Mouse (Mus musculus): Measurements from ENCODE around the gene Slc25a21. TPM values are rescaled to one million over a fixed set of nuclear protein-coding genes. Genes with fewer than 3 reads are reported as not detected.

Slc25a21 gene
- polyA plus RNA-seq, 1 experiment from 2014 or later: 12.6 TPM

DNA sequence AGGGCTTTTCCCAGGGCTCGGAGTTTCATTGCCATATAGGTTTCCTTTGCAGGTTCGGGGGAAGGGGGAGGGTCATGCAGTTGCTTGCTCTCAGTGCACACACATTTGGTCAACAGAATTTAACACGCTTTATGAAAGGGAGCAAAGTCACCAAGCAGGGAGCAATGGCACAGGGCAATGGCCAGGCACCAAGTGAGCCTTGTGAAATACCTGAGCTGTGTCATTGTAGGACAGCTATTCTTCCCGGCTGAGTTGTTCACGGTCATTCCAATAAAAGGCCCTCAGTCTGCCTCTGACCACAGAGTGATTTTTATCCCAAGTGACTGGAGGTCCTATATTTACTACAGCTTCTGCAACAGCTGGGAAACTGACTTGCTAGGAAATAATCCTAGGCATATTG is 427.9 kb downstream of the Slc25a21 start:
- no peaks in the 10 kb centered on the region for H3K27me3 ChIP-seq (ENCODE audit: insufficient read depth, low read length)
- ATAC-seq (no peak), DNase-seq (no peak)
- H3K9ac ChIP-seq (replicated peaks): no peak overlapping the region
- no peak overlapping the region for H3K4me3 ChIP-seq (ENCODE audit: low read depth, low read length)
- no peak overlapping the region for H3K4me2 ChIP-seq (ENCODE audit: low read depth, low read length)
- no peak for TF ChIP-seq EP300 (IDR thresholded peaks at IDR 0.05; ENCODE audit: low read depth)
- H3K9me3 ChIP-seq (ENCODE audit: low read length): no peaks in the 10 kb centered on the region
- H3K36me3 ChIP-seq (replicated peaks; ENCODE audit: insufficient read depth, low read length): no peaks in the 10 kb centered on the region
- H3K4me1 ChIP-seq (ENCODE audit: insufficient read depth): no peaks in the 10 kb centered on the region
- H3K27ac ChIP-seq (ENCODE audit: low read depth): no peak overlapping the region
- WGBS (ENCODE audit: insufficient replicate concordance): 84% methylated on average over 5 of the region's 5 CpGs

DNA sequence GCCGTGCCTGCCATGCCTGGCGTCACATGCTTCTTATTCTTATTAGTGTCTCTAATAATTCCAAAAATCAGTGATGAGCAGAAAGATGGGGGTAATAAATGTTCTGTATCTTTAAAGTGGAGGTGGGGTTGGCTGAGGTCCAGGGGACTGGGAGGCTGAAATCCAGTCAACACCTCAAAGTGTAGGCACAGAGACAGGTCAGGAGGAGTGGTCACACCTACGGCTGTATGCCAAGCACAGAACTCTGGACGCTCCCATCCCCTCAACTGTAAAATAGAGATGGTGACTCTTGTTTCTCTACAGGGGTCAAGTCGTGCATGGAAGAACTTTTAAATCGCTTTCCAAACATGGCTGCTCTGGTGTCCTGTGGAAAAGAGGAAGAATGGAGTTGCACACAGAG is 429.8 kb downstream of the Slc25a21 start:
- no peak overlapping the region for H3K27ac ChIP-seq (ENCODE audit: low read depth)
- H3K27me3 ChIP-seq (ENCODE audit: insufficient read depth, low read length): no peaks in the 10 kb centered on the region
- H3K36me3 ChIP-seq (replicated peaks; ENCODE audit: insufficient read depth, low read length): no peaks in the 10 kb centered on the region
- ATAC-seq (no peak), DNase-seq (no peak)
- 79% methylated on average over 6 of the region's 6 CpGs for WGBS (ENCODE audit: insufficient replicate concordance)
- no peak overlapping the region for H3K9ac ChIP-seq (replicated peaks)
- H3K9me3 ChIP-seq (ENCODE audit: low read length): no peaks in the 10 kb centered on the region
- TF ChIP-seq CTCF (IDR thresholded peaks at IDR 0.05; ENCODE audit: low read depth): no peak
- TF ChIP-seq EP300 (IDR thresholded peaks at IDR 0.05; ENCODE audit: low read depth): no peak
- no peak overlapping the region for H3K4me3 ChIP-seq (ENCODE audit: low read depth, low read length)
- H3K4me1 ChIP-seq (ENCODE audit: insufficient read depth): no peaks in the 10 kb centered on the region
- H3K4me2 ChIP-seq (ENCODE audit: low read depth, low read length): no peak overlapping the region

DNA sequence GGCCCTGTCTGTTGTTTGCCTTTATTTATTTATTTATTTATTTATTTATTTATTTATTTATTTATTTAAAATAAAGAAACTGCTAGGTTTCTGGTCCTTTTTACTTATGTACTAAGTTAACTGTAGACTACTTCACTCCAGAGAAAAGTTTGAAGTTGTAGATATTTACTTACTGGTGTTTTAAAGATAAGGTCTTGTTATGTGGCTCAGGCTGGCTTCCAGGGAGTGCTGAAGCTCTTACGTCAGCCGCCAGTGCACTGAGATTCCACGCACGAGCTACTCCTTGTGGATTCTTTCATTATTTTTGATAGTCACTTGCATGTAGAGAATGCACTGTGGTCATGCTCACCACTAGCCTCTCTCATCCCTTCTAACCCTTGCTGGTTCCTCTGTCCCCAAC is 460.2 kb downstream of the Slc25a21 start:
- no peak for ATAC-seq
- TF ChIP-seq CTCF (IDR thresholded peaks at IDR 0.05; ENCODE audit: low read depth): no peak
- no peak for TF ChIP-seq EP300 (IDR thresholded peaks at IDR 0.05; ENCODE audit: low read depth)
- H3K27me3 ChIP-seq (ENCODE audit: insufficient read depth, low read length): no peaks in the 10 kb centered on the region

DNA sequence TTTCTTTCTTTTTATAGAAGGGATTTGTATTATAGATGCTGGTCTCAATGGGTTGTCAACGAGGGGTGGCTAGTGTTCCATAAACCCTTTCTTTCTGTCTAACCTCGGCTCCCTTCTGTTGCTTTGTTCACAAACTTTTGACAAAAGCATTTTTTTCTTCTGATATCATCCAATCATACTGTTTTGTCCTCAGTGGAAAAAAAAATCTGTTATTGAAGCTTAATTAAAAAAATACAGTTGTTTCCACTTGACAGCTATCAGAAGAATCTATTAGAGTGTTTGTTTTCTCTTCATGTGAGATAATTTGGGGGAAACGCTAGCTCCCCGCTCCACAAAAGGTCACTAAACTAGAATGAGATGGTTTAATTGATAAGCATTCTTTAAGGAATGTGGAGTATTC is 469.6 kb downstream of the Slc25a21 start:
- Histone ChIP-seq H3K36me3 (replicated peaks; ENCODE audit: insufficient read depth, low read length) (no peaks in the 10 kb centered on the region), H3K27me3 (ENCODE audit: insufficient read depth, low read length) (no peaks in the 10 kb centered on the region), H3K9ac (replicated peaks) (no peak overlapping the region), H3K4me2 (ENCODE audit: low read depth, low read length) (no peak overlapping the region), H3K9me3 (ENCODE audit: low read length) (no peaks in the 10 kb centered on the region), H3K4me3 (ENCODE audit: low read depth, low read length) (no peak overlapping the region), H3K27ac (ENCODE audit: low read depth) (no peak overlapping the region), H3K4me1 (ENCODE audit: insufficient read depth) (no peaks in the 10 kb centered on the region)
- TF ChIP-seq EP300 (IDR thresholded peaks at IDR 0.05; ENCODE audit: low read depth) (no peak), CTCF (IDR thresholded peaks at IDR 0.05; ENCODE audit: low read depth) (no peak)
- DNase-seq (no peak), ATAC-seq (no peak)
- 62% methylated on average over 4 of the region's 4 CpGs for whole genome bisulfite sequencing (ENCODE audit: insufficient replicate concordance)

More for the DNA sequence above, 460.2 kb downstream of the Slc25a21 start:
- Histone ChIP-seq H3K4me2 (ENCODE audit: low read depth, low read length) (no peak overlapping the region), H3K36me3 (replicated peaks; ENCODE audit: insufficient read depth, low read length) (no peaks in the 10 kb centered on the region), H3K4me3 (ENCODE audit: low read depth, low read length) (no peak overlapping the region), H3K9ac (replicated peaks) (no peak overlapping the region), H3K4me1 (ENCODE audit: insufficient read depth) (no peaks in the 10 kb centered on the region), H3K27ac (ENCODE audit: low read depth) (no peak overlapping the region), H3K9me3 (ENCODE audit: low read length) (no peaks in the 10 kb centered on the region)
- DNase-seq: no peak
- 83% methylated on average over 4 of the region's 4 CpGs for WGBS (ENCODE audit: insufficient replicate concordance)

DNA sequence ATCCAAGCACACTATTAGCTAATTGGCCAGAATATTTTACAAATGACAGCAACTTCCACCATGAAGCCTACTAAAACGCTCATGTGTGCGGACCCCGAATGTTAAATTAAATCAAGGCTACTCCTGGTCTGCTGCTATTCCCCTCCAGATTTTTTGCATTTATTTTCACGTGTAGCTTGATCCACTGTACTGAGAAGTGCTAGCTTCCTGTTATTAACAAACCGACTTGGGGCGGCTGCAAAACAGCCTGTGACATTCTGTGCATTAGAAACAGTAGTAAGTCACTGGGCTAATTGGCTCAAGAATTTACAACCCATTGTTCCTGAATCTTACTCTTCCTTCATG is 478.6 kb downstream of the Slc25a21 start:
- H3K27me3 ChIP-seq (ENCODE audit: insufficient read depth, low read length): no peaks in the 10 kb centered on the region
- DNase-seq (no peak), ATAC-seq (no peak)
- no peak overlapping the region for H3K4me3 ChIP-seq (ENCODE audit: low read depth, low read length)
- no peaks in the 10 kb centered on the region for H3K4me1 ChIP-seq (ENCODE audit: insufficient read depth)
- H3K36me3 ChIP-seq (replicated peaks; ENCODE audit: insufficient read depth, low read length): no peaks in the 10 kb centered on the region
- no peak for TF ChIP-seq EP300 (IDR thresholded peaks at IDR 0.05; ENCODE audit: low read depth)
- TF ChIP-seq CTCF (IDR thresholded peaks at IDR 0.05; ENCODE audit: low read depth): no peak
- H3K4me2 ChIP-seq (ENCODE audit: low read depth, low read length): no peak overlapping the region
- H3K27ac ChIP-seq (ENCODE audit: low read depth): no peak overlapping the region
- H3K9me3 ChIP-seq (ENCODE audit: low read length): no peaks in the 10 kb centered on the region
- WGBS (ENCODE audit: insufficient replicate concordance): 43% methylated on average over 6 of the region's 6 CpGs
- no peak overlapping the region for H3K9ac ChIP-seq (replicated peaks)

DNA sequence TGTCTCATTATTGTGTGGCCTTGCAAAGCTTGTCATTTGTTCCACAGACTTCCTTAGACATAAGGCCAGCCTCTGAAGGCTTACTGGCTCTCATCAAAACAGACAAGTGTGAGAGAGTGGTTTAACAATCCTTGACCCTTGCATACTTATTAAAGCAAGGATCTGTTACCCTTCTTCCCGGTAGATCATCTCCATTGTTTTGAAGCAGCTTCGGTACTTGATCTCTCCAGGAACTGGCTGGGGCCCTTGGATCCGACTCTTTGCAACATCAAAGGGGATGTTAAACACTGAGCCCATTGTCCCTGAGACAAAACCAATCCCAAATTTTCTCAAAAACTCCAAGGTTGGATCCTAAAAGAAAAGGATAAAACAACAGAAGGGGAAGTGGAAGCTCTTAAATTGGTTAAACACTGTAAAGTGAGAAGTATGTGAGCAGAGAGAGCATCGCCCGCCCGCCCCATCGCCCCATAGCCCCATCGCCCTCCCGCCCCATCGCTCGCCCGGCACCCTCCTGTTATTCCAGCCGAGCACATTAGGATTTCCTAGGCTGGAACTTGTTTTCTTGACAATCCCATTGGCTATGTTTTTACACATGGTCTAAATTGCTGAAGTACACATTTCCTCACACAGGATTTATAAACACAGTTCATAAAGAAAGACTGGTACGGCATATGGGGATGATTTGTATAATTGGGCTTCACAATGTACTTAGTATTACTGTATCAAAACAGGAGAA is 479.1 kb downstream of the Slc25a21 start:
- 40% methylated on average over 14 of the region's 14 CpGs for WGBS (ENCODE audit: insufficient replicate concordance)

More for the DNA sequence above, 479.1 kb downstream of the Slc25a21 start:
- Histone ChIP-seq H3K4me1 (ENCODE audit: insufficient read depth) (no peaks in the 10 kb centered on the region), H3K27me3 (ENCODE audit: insufficient read depth, low read length) (no peaks in the 10 kb centered on the region), H3K9me3 (ENCODE audit: low read length) (no peaks in the 10 kb centered on the region), H3K9ac (replicated peaks) (no peak overlapping the region), H3K36me3 (replicated peaks; ENCODE audit: insufficient read depth, low read length) (no peaks in the 10 kb centered on the region), H3K27ac (ENCODE audit: low read depth) (no peak overlapping the region), H3K4me2 (ENCODE audit: low read depth, low read length) (no peak overlapping the region), H3K4me3 (ENCODE audit: low read depth, low read length) (no peak overlapping the region)
- DNase-seq (no peak), ATAC-seq (no peak)
- TF ChIP-seq CTCF (IDR thresholded peaks at IDR 0.05; ENCODE audit: low read depth) (no peak), EP300 (IDR thresholded peaks at IDR 0.05; ENCODE audit: low read depth) (no peak)

All from liver, postnatal 0 days (tissue).